Mouse (Mus musculus) kidney, postnatal 14 days (tissue): ENCODE measurements around the gene Serinc4.

Experiments used
- DNase-seq: peaks from one replicate; pipeline ENCODE4 v3.0.0; 2022; ENCODE audit warnings: mixed read lengths

The Serinc4 gene

DNA sequence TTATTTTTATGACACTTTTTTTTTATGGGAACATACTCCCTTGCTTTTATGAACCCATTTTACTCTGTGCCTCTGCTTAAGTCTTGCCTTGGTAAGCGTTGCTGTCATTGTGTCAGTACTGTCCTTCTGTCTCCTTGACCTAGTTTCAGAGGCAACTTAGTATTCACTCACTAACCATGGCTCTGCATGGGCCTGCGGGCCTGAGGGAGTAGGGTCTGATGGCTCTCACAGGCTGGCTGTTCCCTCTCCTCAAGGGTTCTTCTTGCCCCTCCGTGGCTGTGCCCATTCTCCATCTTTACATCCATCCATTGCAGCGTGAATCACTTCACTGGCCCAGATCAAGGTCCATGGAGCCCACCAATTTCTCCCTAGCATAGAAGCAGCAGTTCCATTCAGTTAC lies 10.1 kb downstream of the Serinc4 start:
- no peak for DNase-seq

DNA sequence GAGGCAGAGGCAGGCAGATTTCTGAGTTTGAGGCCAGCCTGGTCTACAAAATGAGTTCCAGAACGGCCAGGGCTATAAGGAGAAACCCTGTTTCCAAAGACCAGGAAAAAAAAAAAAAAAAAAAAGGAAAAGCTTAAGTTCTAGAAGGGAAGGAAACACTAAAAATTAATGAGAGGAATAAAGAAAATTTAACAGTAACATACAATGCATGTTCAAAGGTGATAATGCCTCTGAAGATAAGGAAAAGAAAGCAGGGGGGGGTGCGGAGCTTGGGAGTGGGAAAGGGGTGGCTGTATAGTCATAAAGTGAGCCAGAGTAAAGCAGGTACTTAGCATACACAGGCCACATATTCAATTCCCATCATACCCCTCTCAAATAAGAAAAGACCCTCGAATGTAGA lies 11.5 kb downstream of the Serinc4 start:
- no peak for DNase-seq

DNA sequence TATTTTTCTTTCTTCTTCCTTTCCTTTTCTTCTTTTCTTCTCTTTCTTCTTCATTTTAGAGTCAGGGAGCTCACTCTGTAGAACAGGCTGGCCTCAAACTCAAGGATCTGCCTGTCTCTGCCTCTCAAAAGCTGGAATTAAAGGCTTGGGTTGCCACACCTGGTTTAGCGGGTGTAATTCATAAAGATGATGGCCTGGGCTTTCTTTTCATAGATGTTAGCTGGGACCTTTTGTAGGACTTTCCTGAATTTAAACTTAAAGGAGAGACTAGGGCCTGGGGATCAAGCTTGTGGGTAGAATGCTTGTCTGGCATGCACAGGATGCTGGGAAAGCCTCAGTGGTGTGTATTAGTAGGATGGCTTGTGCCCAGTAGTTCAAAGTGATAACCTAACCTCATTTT lies 12.4 kb downstream of the Serinc4 start, which contains the start of gene Ell3:
Gene Ell3 (minus strand): TSS at position 101 of the 400 bp plus-strand sequence.
- no peak for DNase-seq

- no peak for DNase-seq
Measured at GRCm38 (mm10) chr2:121443068-121443349, 13.6 kb downstream of the Serinc4 start.

DNA sequence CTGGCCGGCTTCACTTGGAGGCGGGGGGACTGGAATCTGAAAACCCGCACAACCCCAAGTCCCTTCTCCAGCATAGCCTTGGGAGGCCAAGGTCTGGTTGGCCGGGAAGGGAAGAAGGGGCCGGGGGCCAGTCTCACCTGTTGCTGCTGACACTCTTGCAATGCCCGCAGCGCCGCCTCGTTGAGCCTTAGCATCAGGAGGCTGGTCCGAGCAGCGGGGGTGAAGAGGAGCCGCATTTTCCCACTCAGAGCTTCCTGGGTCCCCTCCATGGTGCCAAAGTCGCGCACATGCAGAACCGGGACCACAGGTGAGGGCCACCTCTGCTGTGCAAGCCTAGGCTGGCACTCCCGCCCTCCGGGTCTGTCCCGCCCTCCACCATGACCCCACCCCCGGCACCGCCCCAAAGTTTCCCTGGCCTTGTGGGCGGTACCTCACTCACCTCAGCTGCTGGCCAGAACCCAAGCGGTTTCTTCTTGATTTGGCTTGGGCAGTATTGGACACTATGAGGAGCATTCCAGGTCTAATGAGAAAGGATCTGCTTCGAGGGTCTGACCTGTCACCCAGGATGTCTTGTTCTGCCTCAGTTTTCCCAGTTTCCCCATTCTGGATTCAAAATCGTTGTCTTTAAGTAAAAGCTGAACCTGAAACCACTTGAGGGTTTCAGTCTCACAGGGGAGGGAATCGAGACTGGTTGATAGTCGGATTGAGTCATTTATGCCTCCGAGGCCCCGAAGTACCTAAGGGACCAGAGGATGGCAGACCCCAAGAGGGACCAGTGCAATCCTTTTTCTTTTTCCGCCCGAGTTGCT lies 14.1 kb downstream of the Serinc4 start:
- DNase-seq, result peak; percentile 90

DNA sequence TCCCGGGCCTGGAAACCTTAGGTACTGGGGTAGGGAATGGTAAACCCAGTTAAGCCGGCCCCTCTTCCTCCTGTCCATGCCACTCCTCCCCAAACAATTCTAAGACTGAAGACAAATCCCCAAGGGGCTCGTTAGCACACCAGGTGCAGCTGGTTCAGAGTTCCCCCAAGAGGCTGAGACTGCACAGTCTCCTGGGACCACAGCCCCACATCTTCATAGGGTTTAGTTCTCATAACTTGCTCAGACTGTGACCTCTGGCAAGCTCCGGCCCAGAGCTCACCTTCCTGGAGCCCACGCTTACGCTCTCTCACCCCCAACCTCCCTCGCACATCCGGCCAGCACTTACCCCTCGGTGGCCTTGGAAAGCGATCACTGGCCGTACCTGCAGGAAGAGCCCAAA lies 14.8 kb downstream of the Serinc4 start:
- no peak for DNase-seq

GRCm38 (mm10) chr2:121440834-121441605 lies 15.6 kb downstream of the Serinc4 start:
- DNase-seq, result no peak

GRCm38 (mm10) chr2:121439746-121440145 lies 16.8 kb downstream of the Serinc4 start:
- peak; percentile 72 for DNase-seq

- no peak for DNase-seq
Measured at GRCm38 (mm10) chr2:121434854-121435253, 21.7 kb downstream of the Serinc4 start.

GRCm38 (mm10) chr2:121425890-121426289 lies 30.7 kb downstream of the Serinc4 start:
- no peak for DNase-seq

DNA sequence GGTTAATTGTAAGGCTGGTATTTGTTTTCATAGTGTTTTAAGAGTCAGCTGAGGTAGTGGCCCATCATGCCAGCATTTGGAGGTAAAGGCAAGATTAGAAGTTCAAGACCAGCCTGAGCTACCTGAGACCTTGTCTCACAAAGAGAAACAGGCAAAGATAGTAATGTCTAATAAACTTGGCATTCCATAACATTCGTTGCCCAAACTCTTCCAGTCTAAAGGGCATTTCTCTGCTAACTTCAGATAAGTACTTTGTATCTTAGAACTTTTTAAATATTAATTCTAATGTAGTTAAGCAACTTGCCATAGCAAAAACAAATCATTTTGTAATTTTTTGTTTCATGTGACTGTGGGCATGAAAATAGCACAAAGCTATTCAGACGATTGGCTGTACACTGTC lies 33.4 kb downstream of the Serinc4 start:
- DNase-seq, result no peak

GRCm38 (mm10) chr2:121418476-121418875 lies 38.1 kb downstream of the Serinc4 start:
- no peak for DNase-seq

DNA sequence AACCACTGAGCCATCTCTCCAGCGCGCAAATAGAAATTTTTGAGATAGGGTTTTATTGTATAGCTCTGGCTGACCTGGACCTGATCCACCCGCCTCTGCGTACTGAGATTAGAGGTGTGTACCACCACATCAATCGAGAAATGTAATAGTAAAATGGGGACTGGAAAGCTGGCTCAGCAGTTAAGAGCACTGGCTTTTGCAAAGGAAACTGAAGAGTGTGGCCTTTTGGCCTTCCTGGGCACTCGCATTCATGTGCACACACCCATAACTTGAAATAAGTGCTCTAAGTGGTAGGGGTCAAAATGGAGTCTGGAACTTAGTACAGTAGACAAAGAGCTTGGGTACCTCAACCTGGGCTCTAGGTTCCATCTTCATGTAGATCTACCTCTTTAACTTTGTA lies 40.2 kb downstream of the Serinc4 start:
- no peak for DNase-seq

- no peak for DNase-seq
Measured at GRCm38 (mm10) chr2:121415591-121415990, 41.0 kb downstream of the Serinc4 start.

DNA sequence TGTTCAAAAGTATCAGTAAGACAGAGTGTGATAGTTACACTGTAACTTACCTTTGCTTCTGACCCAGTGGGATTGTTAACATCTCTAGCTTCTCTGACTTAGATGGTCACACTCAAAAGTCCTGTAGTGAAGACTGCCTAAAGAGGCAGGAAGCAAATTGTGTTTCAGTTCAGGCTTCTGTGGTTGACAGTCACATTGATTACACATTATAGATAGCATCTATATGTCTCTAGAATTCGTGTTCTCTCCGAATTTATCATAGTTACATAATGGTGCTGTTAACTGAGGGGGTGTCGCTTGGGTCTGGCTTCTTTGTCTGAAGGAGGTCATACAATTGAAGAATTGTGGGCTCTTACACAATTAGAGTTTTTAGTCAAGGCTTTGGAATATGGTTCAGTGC lies 41.5 kb downstream of the Serinc4 start:
- no peak for DNase-seq

DNA sequence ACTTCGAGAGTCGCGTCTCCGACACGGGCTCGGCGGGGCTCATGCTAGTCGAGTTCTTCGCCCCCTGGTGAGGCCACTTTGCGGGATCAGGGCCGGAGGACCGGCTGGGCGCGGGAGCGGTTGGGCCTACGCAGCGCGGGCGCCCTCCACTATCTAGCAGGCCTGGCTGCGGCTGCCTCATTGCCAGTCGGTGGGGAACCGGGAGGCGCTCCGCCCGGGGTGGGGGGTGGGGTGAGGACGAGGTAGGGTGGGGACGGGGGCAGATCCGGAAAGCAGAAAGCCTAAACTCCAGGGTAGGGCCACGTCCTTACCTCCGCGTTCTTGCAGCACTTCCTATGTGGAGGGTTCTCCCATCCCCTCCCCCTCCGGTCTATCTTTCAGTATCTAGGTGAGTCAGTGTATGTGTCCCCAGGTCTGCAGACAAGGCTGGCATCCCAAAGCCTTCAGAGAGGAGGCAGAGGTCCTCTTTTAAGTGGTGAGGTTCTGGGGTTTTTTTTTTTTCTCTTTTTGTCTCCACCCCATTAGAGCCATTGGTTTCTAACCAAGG lies 42.4 kb downstream of the Serinc4 start:
- no peak for DNase-seq

GRCm38 (mm10) chr2:121413387-121414042 lies 43.1 kb downstream of the Serinc4 start, which contains the start of the genes Pdia3 and Catsper2:
TSS of gene Pdia3 (plus strand) at chr2:121413775.
TSS of gene Catsper2 (minus strand) at chr2:121413792.
- DNase-seq, result peak; percentile 98

- no peak for DNase-seq
Measured at GRCm38 (mm10) chr2:121412843-121413386, 43.7 kb downstream of the Serinc4 start.

- peak; percentile 27 for DNase-seq
Measured at GRCm38 (mm10) chr2:121408160-121408559, 48.4 kb downstream of the Serinc4 start.

DNA sequence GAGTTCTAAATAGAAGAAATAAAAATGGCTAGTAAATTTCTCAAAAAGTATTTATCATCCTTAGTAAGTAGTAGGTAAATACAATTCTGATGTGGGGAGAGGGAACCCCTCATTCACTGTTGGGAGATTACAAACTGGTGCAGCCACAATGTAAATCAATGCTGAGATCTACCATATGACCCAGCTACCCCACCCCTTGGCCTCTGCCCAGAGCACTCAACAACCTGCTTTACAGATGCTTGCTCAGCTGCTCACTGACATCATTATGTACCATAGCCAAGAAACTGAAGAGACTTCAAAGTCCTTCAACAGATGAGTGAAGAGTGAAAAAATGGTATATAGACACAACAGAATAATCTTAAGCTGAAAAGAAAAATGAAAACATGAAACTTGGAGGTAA lies 53.3 kb downstream of the Serinc4 start:
- peak; percentile 25 for DNase-seq

GRCm38 (mm10) chr2:121396624-121397023 lies 60.0 kb downstream of the Serinc4 start:
- peak; percentile 79 for DNase-seq
